Mouse (Mus musculus) MEL (cell line): Measurements from ENCODE around the gene Ptprn2. TPM values are rescaled to one million over a fixed set of nuclear protein-coding genes. Genes with fewer than 3 reads are reported as not detected.

Experiments
- DNase-seq: peaks from one replicate; pipeline ENCODE4 v3.0.0; 2011; ENCODE audit warnings: low read depth, low spot score
- H3K27ac ChIP-seq: 2 replicates; pipeline ENCODE4 v1.5.1; 2012; ENCODE audit warnings: low read depth, mild to moderate bottlenecking, control low read depth, low read length, moderate library complexity; ENCODE audit not compliant: control insufficient read depth
- H3K27me3 ChIP-seq, 2 experiments: fragments of 150-350 bp in 1 of 2; sonication (generic) in 1 of 2; 2 replicates each; pipeline ENCODE4 v1.6.1; 2012; ENCODE audit warnings: low read length in 2 of 2, mild to moderate bottlenecking in 2 of 2, improper control_type of control experiment in 1 of 2, moderate library complexity in 1 of 2; ENCODE audit not compliant: insufficient read depth in 2 of 2, control insufficient read depth in 1 of 2
- H3K36me3 ChIP-seq, 2 experiments: 2 replicates each; pipeline ENCODE4 v1.6.1; 2012 to 2014; ENCODE audit warnings: low read length in 2 of 2, improper control_type of control experiment in 1 of 2, inconsistent platforms in 1 of 2, mild to moderate bottlenecking in 1 of 2; ENCODE audit not compliant: insufficient read depth in 2 of 2, control insufficient read depth in 1 of 2
- H3K4me1 ChIP-seq, 2 experiments: fragments of 150-350 bp in 1 of 2; sonication (generic) in 1 of 2; 2 replicates each; pipeline ENCODE4 v1.6.1; 2012; ENCODE audit warnings: low read length in 2 of 2, improper control_type of control experiment in 1 of 2, mild to moderate bottlenecking in 1 of 2; ENCODE audit not compliant: insufficient read depth in 2 of 2, control insufficient read depth in 1 of 2
- H3K4me3 ChIP-seq, 2 experiments: fragments of 150-350 bp in 1 of 2; sonication (generic) in 1 of 2; 2 replicates each; pipeline ENCODE4 v1.5.1; 2012; ENCODE audit warnings: low read depth in 2 of 2, low read length in 2 of 2, mild to moderate bottlenecking in 2 of 2, moderate library complexity in 2 of 2, control low read depth in 1 of 2, improper control_type of control experiment in 1 of 2; ENCODE audit not compliant: control insufficient read depth in 1 of 2, insufficient read depth in 1 of 2
- H3K79me2 ChIP-seq: 2 replicates; pipeline ENCODE4 v1.6.1; 2012; ENCODE audit warnings: mild to moderate bottlenecking, low read length, moderate library complexity; ENCODE audit not compliant: control insufficient read depth, poor library complexity, insufficient read depth
- H3K9ac ChIP-seq: 2 replicates; pipeline ENCODE4 v1.6.1; 2012; ENCODE audit warnings: low read depth, mild to moderate bottlenecking, control low read depth, low read length, moderate library complexity; ENCODE audit not compliant: control insufficient read depth, poor library complexity, severe bottlenecking
- H3K9me3 ChIP-seq: fragments of 150-350 bp; sonication (generic); replicated peaks from 2 replicates; pipeline ENCODE4 v1.6.1; 2012; ENCODE audit warnings: mild to moderate bottlenecking, low read length, improper control_type of control experiment, moderate library complexity; ENCODE audit not compliant: insufficient read depth
- BHLHE40 ChIP-seq: IDR thresholded peaks from 2 replicates; pipeline ENCODE4 v1.6.1; 2012; ENCODE audit warnings: low read depth, mild to moderate bottlenecking, inconsistent platforms, low read length, improper control_type of control experiment, borderline replicate concordance
- CHD1 ChIP-seq: IDR thresholded peaks from 2 replicates; pipeline ENCODE4 v1.6.1; 2012; ENCODE audit warnings: low read depth, mild to moderate bottlenecking, inconsistent platforms, low read length, improper control_type of control experiment
- CHD2 ChIP-seq: IDR thresholded peaks from 2 replicates; pipeline ENCODE4 v1.6.1; 2011; ENCODE audit warnings: low read length, improper control_type of control experiment
- CTCF ChIP-seq, 3 experiments: IDR thresholded peaks in 2 of 3; conservative IDR thresholded peaks in 1 of 3; 2 replicates each; pipeline ENCODE4 v1.5.1; 2011 to 2012; ENCODE audit warnings: low read length in 3 of 3, low read depth in 2 of 3, mild to moderate bottlenecking in 2 of 3, improper control_type of control experiment in 1 of 3, inconsistent platforms in 1 of 3, mixed read lengths in 1 of 3, moderate library complexity in 1 of 3; ENCODE audit not compliant: control insufficient read depth in 1 of 3, insufficient read depth in 1 of 3, poor library complexity in 1 of 3, severe bottlenecking in 1 of 3
- EP300 ChIP-seq, 2 experiments: IDR thresholded peaks; 2 replicates each; pipeline ENCODE4 v1.6.1; 2011; ENCODE audit warnings: improper control_type of control experiment in 2 of 2, low read length in 2 of 2, low read depth in 1 of 2, mild to moderate bottlenecking in 1 of 2
- ETS1 ChIP-seq: IDR thresholded peaks from 2 replicates; pipeline ENCODE4 v1.6.1; 2012; ENCODE audit warnings: low read depth, mild to moderate bottlenecking, inconsistent platforms, low read length, improper control_type of control experiment, moderate library complexity
- GABPA ChIP-seq: IDR thresholded peaks from 2 replicates; pipeline ENCODE4 v1.6.1; 2012; ENCODE audit warnings: low read depth, mild to moderate bottlenecking, inconsistent platforms, low read length, improper control_type of control experiment, moderate library complexity
- HCFC1 ChIP-seq: IDR thresholded peaks from 2 replicates; pipeline ENCODE4 v1.6.1; 2012; ENCODE audit warnings: low read depth, mild to moderate bottlenecking, inconsistent platforms, low read length, improper control_type of control experiment, moderate library complexity
- KAT2A ChIP-seq: conservative IDR thresholded peaks from 2 replicates; pipeline ENCODE4 v1.6.1; 2012; ENCODE audit warnings: low read depth, low read length, improper control_type of control experiment, inconsistent platforms
- MAZ ChIP-seq: IDR thresholded peaks from 2 replicates; pipeline ENCODE4 v1.6.1; 2012; ENCODE audit warnings: low read depth, mild to moderate bottlenecking, inconsistent platforms, low read length, improper control_type of control experiment
- MXI1 ChIP-seq: IDR thresholded peaks from 2 replicates; pipeline ENCODE4 v1.6.1; 2011; ENCODE audit warnings: mild to moderate bottlenecking, low read depth, low read length, improper control_type of control experiment
- MYC ChIP-seq: IDR thresholded peaks from 2 replicates; pipeline ENCODE4 v1.6.1; 2011; ENCODE audit warnings: low read depth, mild to moderate bottlenecking, low read length, improper control_type of control experiment, moderate library complexity
- RAD21 ChIP-seq: IDR thresholded peaks from 2 replicates; pipeline ENCODE4 v1.6.1; 2011; ENCODE audit warnings: mild to moderate bottlenecking, low read depth, low read length, improper control_type of control experiment
- RCOR1 ChIP-seq: IDR thresholded peaks from 2 replicates; pipeline ENCODE4 v1.6.1; 2012; ENCODE audit warnings: low read depth, mild to moderate bottlenecking, inconsistent platforms, low read length, improper control_type of control experiment
- SIN3A ChIP-seq: IDR thresholded peaks from 2 replicates; pipeline ENCODE4 v1.6.1; 2012; ENCODE audit warnings: low read length, improper control_type of control experiment, inconsistent platforms
- SMC3 ChIP-seq: IDR thresholded peaks from 2 replicates; pipeline ENCODE4 v1.6.1; 2011; ENCODE audit warnings: low read depth, low read length, improper control_type of control experiment
- TAL1 ChIP-seq: IDR thresholded peaks from 2 replicates; pipeline ENCODE4 v1.6.1; 2012; ENCODE audit warnings: mild to moderate bottlenecking, inconsistent platforms, low read length, moderate library complexity, mixed read lengths
- TBP ChIP-seq: IDR thresholded peaks from 2 replicates; pipeline ENCODE4 v1.8.0; 2011; ENCODE audit warnings: low read depth, low read length, improper control_type of control experiment
- UBTF ChIP-seq: IDR thresholded peaks from 2 replicates; pipeline ENCODE4 v1.6.1; 2012; ENCODE audit warnings: low read depth, mild to moderate bottlenecking, inconsistent platforms, low read length, improper control_type of control experiment, moderate library complexity, borderline replicate concordance; ENCODE audit not compliant: insufficient read depth
- ZC3H11A ChIP-seq: IDR thresholded peaks from 2 replicates; pipeline ENCODE4 v1.6.1; 2012; ENCODE audit warnings: low read depth, mild to moderate bottlenecking, inconsistent platforms, low read length, improper control_type of control experiment
- ZKSCAN1 ChIP-seq: IDR thresholded peaks from 2 replicates; pipeline ENCODE4 v1.6.1; 2012; ENCODE audit warnings: low read depth, mild to moderate bottlenecking, inconsistent platforms, low read length, improper control_type of control experiment, moderate library complexity
- ZMIZ1 ChIP-seq: IDR thresholded peaks from 2 replicates; pipeline ENCODE4 v1.6.1; 2012; ENCODE audit warnings: low read depth, mild to moderate bottlenecking, inconsistent platforms, low read length, improper control_type of control experiment, moderate library complexity
- ZNF384 ChIP-seq: IDR thresholded peaks from 2 replicates; pipeline ENCODE4 v1.6.1; 2012; ENCODE audit warnings: low read depth, mild to moderate bottlenecking, inconsistent platforms, low read length, improper control_type of control experiment
- polyA plus RNA-seq, 2 experiments: library from polyadenylated mRNA; stranded (reverse) in 1 of 2; unstranded in 1 of 2; fragments of >175 nt in 1 of 2; fragments of >200 nt in 1 of 2; gene quantifications; 2 replicates each; pipeline versions ENCODE4 v1.2.1 to v1.2.4; 2012; ENCODE audit warnings: low replicate concordance in 2 of 2, low read depth in 1 of 2; ENCODE audit not compliant: insufficient read length in 2 of 2, insufficient read depth in 1 of 2, missing spikeins in 1 of 2
- total RNA-seq: library from RNA; depleted of rRNA; stranded (reverse); fragments of 300-350 nt; gene quantifications from 2 replicates; pipeline ENCODE4 v1.2.3, GENCODE M21; 2012

Gene Ptprn2
- total and polyA plus RNA-seq, 3 experiments = not detected

DNA sequence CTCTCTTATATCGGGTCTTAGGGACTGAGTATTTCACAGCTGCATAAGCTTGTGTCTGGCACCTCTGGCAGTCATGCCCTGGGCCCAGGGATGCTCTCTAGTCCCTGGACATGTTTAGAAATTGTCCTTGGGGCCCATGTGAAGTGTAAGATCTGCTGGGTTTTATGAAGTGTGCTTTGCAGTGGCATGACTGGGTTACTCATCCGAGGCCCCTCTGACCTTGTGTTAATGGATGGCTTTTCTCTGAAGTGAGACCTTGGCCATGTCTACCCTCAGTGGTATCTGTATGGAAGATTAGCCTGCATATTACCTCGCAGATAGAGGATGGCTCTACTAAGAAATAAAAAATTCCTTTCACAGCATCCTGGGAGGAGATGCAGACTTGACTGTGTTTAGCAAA is 464.2 kb downstream of the Ptprn2 start:
- TF ChIP-seq ETS1 = no peak
- TF ChIP-seq SIN3A = no peak
- no peak for TF ChIP-seq BHLHE40
- TF ChIP-seq ZNF384 = no peak
- no peak for TF ChIP-seq GABPA
- no peak for TF ChIP-seq SMC3

DNA sequence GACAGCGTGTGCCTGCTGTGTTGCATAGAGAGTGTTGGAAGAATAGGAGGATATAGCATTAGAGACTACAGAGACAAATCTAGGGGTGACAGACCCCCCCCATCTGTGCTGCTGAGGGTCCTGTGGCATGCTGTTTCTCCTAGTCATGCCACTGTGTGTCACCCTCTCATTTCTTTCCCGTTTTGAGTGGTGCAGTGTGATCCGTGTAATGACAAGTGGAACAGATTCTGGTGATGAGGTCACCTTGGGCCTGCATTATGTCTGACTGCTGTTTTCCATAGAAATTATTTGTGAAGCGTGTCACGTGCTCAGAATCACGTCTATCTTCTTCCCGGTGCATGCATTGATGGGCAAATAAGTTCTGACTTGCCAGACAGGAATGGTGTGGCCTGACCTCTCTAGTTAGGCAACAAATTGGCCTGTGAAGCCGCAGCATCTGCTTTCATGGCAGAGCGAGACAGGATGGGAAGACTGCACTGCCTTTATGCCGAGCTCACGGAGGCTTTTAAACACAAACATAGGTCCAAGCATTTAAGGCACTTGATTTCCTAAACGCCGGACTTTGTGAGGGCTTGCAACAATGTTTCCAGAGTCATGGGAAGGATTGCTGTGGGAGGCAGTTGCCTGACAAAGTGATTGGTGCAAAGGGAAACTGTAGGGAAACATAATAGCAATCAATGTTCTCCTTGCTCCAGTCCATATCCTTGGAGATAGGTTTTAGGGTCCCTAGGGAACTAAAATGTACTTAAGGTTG is 467.1 kb downstream of the Ptprn2 start:
- no peak for TF ChIP-seq MAZ
- no peak for TF ChIP-seq KAT2A
- no peak for TF ChIP-seq MXI1
- no peak for TF ChIP-seq HCFC1
- TF ChIP-seq EP300 (IDR thresholded peaks at IDR 0.05; ENCODE audit: low read depth in 1 of 2, low read length in 2 of 2) = no peak
- TF ChIP-seq ZNF384 = no peak
- no peak for TF ChIP-seq TBP
- TF ChIP-seq GABPA = no peak
- no peak for TF ChIP-seq BHLHE40
- no peak for TF ChIP-seq TAL1
- TF ChIP-seq RAD21 = no peak
- no peak for TF ChIP-seq UBTF
- TF ChIP-seq ZMIZ1 = no peak
- TF ChIP-seq CHD2 = no peak
- no peak for TF ChIP-seq MYC
- no peak for TF ChIP-seq CTCF (IDR thresholded peaks at IDR 0.05 in 2 of 3, conservative IDR thresholded peaks at IDR 0.05 in 1 of 3; ENCODE audit: control insufficient read depth in 1 of 3, insufficient read depth in 1 of 3, low read depth in 2 of 3, low read length in 3 of 3, poor library complexity in 1 of 3, severe bottlenecking in 1 of 3)
- no peak for TF ChIP-seq RCOR1
- no peak for TF ChIP-seq ZC3H11A
- TF ChIP-seq CHD1 = no peak
- TF ChIP-seq ZKSCAN1 = no peak
- no peaks in the 10 kb centered on the region for H3K27me3 ChIP-seq
- no peak overlapping the region for H3K9ac ChIP-seq
- H3K27ac ChIP-seq = no peak overlapping the region
- H3K9me3 ChIP-seq = peaks cover 3% of the 10 kb centered on the region
- no peak for DNase-seq
- no peaks in the 10 kb centered on the region for H3K36me3 ChIP-seq
- H3K4me3 ChIP-seq = no peak overlapping the region
- no peaks in the 10 kb centered on the region for H3K4me1 ChIP-seq
- H3K79me2 ChIP-seq = no peaks in the 10 kb centered on the region

More for the DNA sequence above, 464.2 kb downstream of the Ptprn2 start:
- H3K4me1 ChIP-seq = no peaks in the 10 kb centered on the region
- no peak for DNase-seq
- no peak overlapping the region for H3K27ac ChIP-seq
- no peaks in the 10 kb centered on the region for H3K36me3 ChIP-seq
- H3K9ac ChIP-seq = no peak overlapping the region
- peaks cover 5% of the 10 kb centered on the region for H3K9me3 ChIP-seq
- H3K4me3 ChIP-seq = no peak overlapping the region
- no peaks in the 10 kb centered on the region for H3K27me3 ChIP-seq
- no peaks in the 10 kb centered on the region for H3K79me2 ChIP-seq
